ENCODE assay signal across 14 mouse cellular contexts in the genomic region with DNA sequence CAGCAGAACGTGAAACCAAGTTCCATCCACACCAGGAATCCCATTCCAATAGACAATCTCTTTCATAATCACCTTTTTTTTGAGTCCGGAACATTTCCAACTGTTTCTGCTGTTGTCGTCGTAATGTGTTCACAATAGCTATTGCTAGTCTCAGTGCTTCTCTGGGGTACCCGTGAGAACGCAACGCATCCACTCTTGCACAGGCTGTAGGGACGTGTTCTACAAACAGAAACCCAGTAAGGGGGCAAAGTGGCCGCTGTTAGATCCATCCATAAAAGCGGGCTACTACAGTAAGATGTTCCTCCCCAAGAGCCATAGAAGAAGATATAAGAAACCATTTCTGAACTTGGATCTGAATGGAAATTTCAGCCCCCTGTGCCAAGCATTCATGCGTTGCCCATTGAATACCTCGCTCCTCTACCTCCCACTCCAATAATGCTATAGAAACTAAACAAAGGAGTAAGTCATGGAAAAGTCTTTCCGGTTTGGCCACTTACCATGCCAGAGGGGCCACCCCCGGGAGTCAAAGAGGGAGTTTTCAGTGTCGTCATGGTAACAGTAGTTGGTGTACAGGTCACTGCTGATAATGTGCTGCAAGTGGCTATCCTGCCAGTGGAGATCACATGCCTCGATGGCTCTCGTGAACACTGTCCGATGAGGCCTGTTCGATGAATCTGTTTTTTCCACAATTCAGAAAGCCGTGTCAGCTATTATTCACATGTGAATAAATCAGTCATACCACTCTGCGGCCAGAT.
DNase-seq lines count a peak whose midpoint lies in the region; ATAC-seq and TF ChIP-seq lines count a peak whose summit lies in the region.
"Had no signal": no experiment of that assay in that cellular context is flagged by ENCODE, and none has a peak within 500 bp of the region (broad histone marks: within the 10 kb centered on the region; RNA-seq: fewer than 3 reads in every experiment).

No protein-coding gene starts in this region.

- H3K4me2 ChIP-seq in lung, embryonic 14.5 days = 0 out of 2 replicates have a peak overlapping the region, but pooled peaks have one; percentile 5
- H3K4me2 ChIP-seq in hindbrain, embryonic 16.5 days (ENCODE audit: low read length) = no peak overlapping the region
- H3K4me2 ChIP-seq in neural tube, embryonic 11.5 days (ENCODE audit: low read depth) = no peak overlapping the region

- peak; percentile 87 for ATAC-seq in lung, embryonic 14.5 days (ENCODE audit: insufficient read depth)
- ATAC-seq in hindbrain, embryonic 16.5 days = peak; percentile 82
- peak; percentile 80 for ATAC-seq in neural tube, embryonic 11.5 days (ENCODE audit: insufficient read depth, low FRiP score, low TSS enrichment)
- ATAC-seq: activated CD4-positive, CD25-positive, alpha-beta regulatory T cell, adult 4 months had no signal

- 75% methylated on average over 21 of the region's 21 CpGs for WGBS in lung, embryonic 14.5 days
- WGBS in lung, adult 2 months = 75% methylated on average over 21 of the region's 21 CpGs
- WGBS in hindbrain, embryonic 16.5 days = 28% methylated on average over 21 of the region's 21 CpGs
- WGBS in neural tube, embryonic 11.5 days = 52% methylated on average over 21 of the region's 21 CpGs

- H3K9me3 ChIP-seq in lung, embryonic 14.5 days (ENCODE audit: low read depth, low read length) = no peaks in the 10 kb centered on the region
- H3K9me3 ChIP-seq in hindbrain, embryonic 16.5 days (ENCODE audit: control insufficient read depth, low read length) = no peaks in the 10 kb centered on the region
- no peaks in the 10 kb centered on the region for H3K9me3 ChIP-seq in neural tube, embryonic 11.5 days (ENCODE audit: control insufficient read depth, low read length)

- intact Hi-C loops in heart, postnatal 14 days (cut with DNase I) = no loop called here

- no peak overlapping the region for H3K4me3 ChIP-seq in lung, embryonic 14.5 days (ENCODE audit: low read depth, low read length)
- H3K4me3 ChIP-seq in lung, adult 2 months (replicated peaks; ENCODE audit: extremely low read depth, low read depth, low read length) = no peak overlapping the region
- no peak overlapping the region for H3K4me3 ChIP-seq in hindbrain, embryonic 16.5 days (ENCODE audit: low read length)
- no peak overlapping the region for H3K4me3 ChIP-seq in neural tube, embryonic 11.5 days (ENCODE audit: low read depth, low read length)
- H3K4me3 ChIP-seq: erythroblast, embryonic 14.5 days had no signal

- DNase-seq in lung, embryonic 14.5 days = peak; percentile 79
- no peak for DNase-seq in lung, adult 2 months
- DNase-seq in neural tube, embryonic 11.5 days (ENCODE audit: low spot score) = peak; percentile 65
- DNase-seq in spleen, postnatal 4 days (ENCODE audit: low spot score in 2 of 2) = no peak
- DNase-seq in thymus, postnatal 0 days (ENCODE audit: low spot score) = no peak
- no peak for DNase-seq in heart, postnatal 14 days
- DNase-seq: cerebellum, adult 11 months; kidney, adult 11 months; left cerebral cortex, postnatal 4 days; right cerebral cortex, adult 18-20 months had no signal

- H3K27me3 ChIP-seq in lung, embryonic 14.5 days (ENCODE audit: insufficient read depth, low read length) = no peaks in the 10 kb centered on the region
- no peaks in the 10 kb centered on the region for H3K27me3 ChIP-seq in hindbrain, embryonic 16.5 days (replicated peaks; ENCODE audit: control insufficient read depth, insufficient read depth, low read length)
- no peaks in the 10 kb centered on the region for H3K27me3 ChIP-seq in neural tube, embryonic 11.5 days (ENCODE audit: control insufficient read depth, insufficient read depth, low read length)
- H3K27me3 ChIP-seq: CH12.LX had no signal

- TF ChIP-seq CTCF in lung, embryonic 14.5 days (IDR thresholded peaks at IDR 0.05; ENCODE audit: low read depth) = no peak
- no peak for TF ChIP-seq CTCF in lung, adult 2 months (IDR thresholded peaks at IDR 0.05; ENCODE audit: insufficient read depth, low read length)

- H3K27ac ChIP-seq in lung, embryonic 14.5 days (ENCODE audit: low read depth) = peak overlapping the region; percentile 55; the same call in 1 of the 2 replicates
- no peak overlapping the region for H3K27ac ChIP-seq in hindbrain, embryonic 16.5 days (ENCODE audit: low read depth, low read length)
- H3K27ac ChIP-seq in neural tube, embryonic 11.5 days (ENCODE audit: low read depth, low read length) = no peak overlapping the region

- H3K4me1 ChIP-seq in lung, embryonic 14.5 days (ENCODE audit: insufficient read depth) = no peaks in the 10 kb centered on the region; the same call in 1 of the 2 replicates
- 0 out of 2 replicates have a peak, but pooled peaks cover 2% of the 10 kb centered on the region for H3K4me1 ChIP-seq in lung, adult 2 months (ENCODE audit: control insufficient read depth, insufficient read depth, low read length)
- H3K4me1 ChIP-seq in hindbrain, embryonic 16.5 days (ENCODE audit: control insufficient read depth, insufficient read depth, low read depth, low read length) = no peaks in the 10 kb centered on the region; the same call in 1 of the 2 replicates
- H3K4me1 ChIP-seq in neural tube, embryonic 11.5 days (ENCODE audit: control insufficient read depth, insufficient read depth, low read length) = peaks cover 4% of the 10 kb centered on the region

- peaks cover 33% of the 10 kb centered on the region for H3K36me3 ChIP-seq in lung, embryonic 14.5 days (ENCODE audit: insufficient read depth)
- no peaks in the 10 kb centered on the region; the same call in 1 of the 2 replicates for H3K36me3 ChIP-seq in hindbrain, embryonic 16.5 days (ENCODE audit: control insufficient read depth, insufficient read depth, low read length)
- no peaks in the 10 kb centered on the region for H3K36me3 ChIP-seq in neural tube, embryonic 11.5 days (ENCODE audit: control insufficient read depth, insufficient read depth, low read length)

- H3K9ac ChIP-seq in lung, embryonic 14.5 days = no peak overlapping the region
- no peak overlapping the region for H3K9ac ChIP-seq in hindbrain, embryonic 16.5 days (ENCODE audit: low read depth, low read length)
- H3K9ac ChIP-seq in neural tube, embryonic 11.5 days (ENCODE audit: low read length) = no peak overlapping the region

- no peak for TF ChIP-seq POLR2A in lung, adult 2 months (IDR thresholded peaks at IDR 0.05; ENCODE audit: borderline replicate concordance, extremely low read depth, low read depth, low read length)

Comparison
In these comparisons a context has a peak if more than half of its experiments do, and no peak if none do; other contexts are left out.
1. DNase-seq: peak in lung, embryonic 14.5 days (single experiment) and neural tube, embryonic 11.5 days (single experiment); none in lung, adult 2 months (single experiment), spleen, postnatal 4 days (0 of 2), thymus, postnatal 0 days (single experiment) and heart, postnatal 14 days (0 of 2).
2. Peak in every context shown above with its lines, with median percentiles within 50 percentile points of each other: ATAC-seq.